Mouse (Mus musculus) testis, adult 2 months (tissue): Measurements from ENCODE around the gene 4930486L24Rik.

ENCODE experiments used
- CTCF ChIP-seq: fragments of 200-500 bp; IDR thresholded peaks from 2 replicates; pipeline ENCODE4 v1.5.1; 2012; ENCODE audit warnings: low read depth, mild to moderate bottlenecking, inconsistent platforms, low read length, moderate library complexity; ENCODE audit not compliant: control insufficient read depth, insufficient read depth, insufficient replicate concordance
- POLR2A ChIP-seq: fragments of 200-500 bp; IDR thresholded peaks from 2 replicates; pipeline ENCODE4 v1.6.1; 2012; ENCODE audit warnings: low read depth, mild to moderate bottlenecking, inconsistent platforms, low read length, moderate library complexity; ENCODE audit not compliant: control insufficient read depth

- TF ChIP-seq CTCF, result no peak
- no peak for TF ChIP-seq POLR2A
These were observed 21.6 kb downstream of the 4930486L24Rik start for GRCm38 (mm10) chr13:60842703-60843102.
